Mouse (Mus musculus): Measurements from ENCODE around the gene Tcf7l2.

DNA sequence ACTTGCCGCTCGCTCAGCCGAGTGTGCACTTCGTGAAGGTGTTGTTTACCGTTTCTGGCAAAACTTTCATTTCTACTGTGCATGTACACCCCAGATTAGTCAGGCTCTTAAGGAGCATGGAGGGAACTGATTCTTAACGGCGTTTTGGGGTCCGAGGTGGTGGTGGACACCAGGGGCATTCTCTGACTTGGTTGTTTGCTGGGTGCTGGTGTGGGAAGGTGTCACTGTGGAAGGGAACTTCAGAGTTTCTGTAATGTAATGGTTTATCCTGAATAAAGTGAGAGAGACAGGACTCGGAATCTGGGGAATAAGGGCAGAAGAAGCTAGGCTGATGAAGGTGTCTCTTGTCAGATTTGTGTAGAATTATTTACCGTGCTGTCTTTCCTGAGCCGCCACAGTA, 151.9 kb downstream of the Tcf7l2 start:
- TF ChIP-seq POLR2A (IDR thresholded peaks at IDR 0.05; ENCODE audit: control insufficient read depth, low read depth, low read length) (no peak), CTCF (IDR thresholded peaks at IDR 0.05; ENCODE audit: control insufficient read depth, insufficient read depth, insufficient replicate concordance, low read depth, low read length) (no peak)

All from testis, adult 2 months (tissue).